Mouse (Mus musculus): Measurements from ENCODE around the gene Zdhhc18.

The Zdhhc18 gene

GRCm38 (mm10) chr4:133601721-133602218 lies 48.2 kb downstream of the Zdhhc18 start, which contains the start of gene Sfn:
Gene Sfn (minus strand): TSS chr4:133602168.
- no peak for DNase-seq (ENCODE audit: low spot score)

GRCm38 (mm10) chr4:133600306-133600705 lies 49.6 kb downstream of the Zdhhc18 start:
- DNase-seq (ENCODE audit: low spot score): no peak

GRCm38 (mm10) chr4:133599571-133600073 lies 50.3 kb downstream of the Zdhhc18 start:
- peak; percentile 60 for DNase-seq (ENCODE audit: low spot score)

- no peak for DNase-seq (ENCODE audit: low spot score)
Measured at GRCm38 (mm10) chr4:133599116-133599515, 50.8 kb downstream of the Zdhhc18 start.

- no peak for DNase-seq (ENCODE audit: low spot score)
Measured at GRCm38 (mm10) chr4:133598616-133599015, 51.3 kb downstream of the Zdhhc18 start.

- no peak for DNase-seq (ENCODE audit: low spot score)
Measured at GRCm38 (mm10) chr4:133596084-133596483, 53.9 kb downstream of the Zdhhc18 start.

- DNase-seq (ENCODE audit: low spot score): no peak
Measured at GRCm38 (mm10) chr4:133595538-133595937, 54.4 kb downstream of the Zdhhc18 start.

GRCm38 (mm10) chr4:133592570-133592969 lies 57.4 kb downstream of the Zdhhc18 start:
- peak; percentile 22 for DNase-seq (ENCODE audit: low spot score)

- DNase-seq (ENCODE audit: low spot score): peak; percentile 35
Measured at GRCm38 (mm10) chr4:133584059-133584951, 65.6 kb downstream of the Zdhhc18 start, which contains the start of gene Gpn2. Gene Gpn2 (plus strand): TSS chr4:133584362.

GRCm38 (mm10) chr4:133583690-133584058 lies 66.3 kb downstream of the Zdhhc18 start:
- DNase-seq (ENCODE audit: low spot score): no peak

- DNase-seq (ENCODE audit: low spot score): no peak
Measured at GRCm38 (mm10) chr4:133577983-133578382, 72.0 kb downstream of the Zdhhc18 start.

- DNase-seq (ENCODE audit: low spot score): no peak
Measured at GRCm38 (mm10) chr4:133574843-133575202, 75.1 kb downstream of the Zdhhc18 start.

- DNase-seq (ENCODE audit: low spot score): peak; percentile 80
Measured at GRCm38 (mm10) chr4:133574070-133574842, 75.7 kb downstream of the Zdhhc18 start, which contains the start of gene Gpatch3. Gene Gpatch3 (plus strand): TSS chr4:133574745.

- no peak for DNase-seq (ENCODE audit: low spot score)
Measured at GRCm38 (mm10) chr4:133570066-133570466, 79.9 kb downstream of the Zdhhc18 start.

GRCm38 (mm10) chr4:133569291-133570065 lies 80.5 kb downstream of the Zdhhc18 start:
- DNase-seq (ENCODE audit: low spot score): no peak

GRCm38 (mm10) chr4:133567251-133567650 lies 82.7 kb downstream of the Zdhhc18 start:
- DNase-seq (ENCODE audit: low spot score): no peak

- DNase-seq (ENCODE audit: low spot score): no peak
Measured at GRCm38 (mm10) chr4:133563123-133563571, 86.8 kb downstream of the Zdhhc18 start.

- no peak for DNase-seq (ENCODE audit: low spot score)
Measured at GRCm38 (mm10) chr4:133561622-133562021, 88.3 kb downstream of the Zdhhc18 start.

GRCm38 (mm10) chr4:133559846-133560245 lies 90.1 kb downstream of the Zdhhc18 start:
- no peak for DNase-seq (ENCODE audit: low spot score)

GRCm38 (mm10) chr4:133557041-133557717 lies 92.8 kb downstream of the Zdhhc18 start:
- DNase-seq (ENCODE audit: low spot score): no peak

Measured in ovary, postnatal 10 days (tissue).